Mouse (Mus musculus) adrenal gland (tissue): ENCODE measurements around the gene Atp8a2.

ENCODE experiments used
- intact Hi-C: fragments of 180-260 bp; cut with DNase I; formaldehyde crosslinking; loops from one replicate; pipeline ENCODE4 v1.15.1; 2025

The Atp8a2 gene

DNA sequence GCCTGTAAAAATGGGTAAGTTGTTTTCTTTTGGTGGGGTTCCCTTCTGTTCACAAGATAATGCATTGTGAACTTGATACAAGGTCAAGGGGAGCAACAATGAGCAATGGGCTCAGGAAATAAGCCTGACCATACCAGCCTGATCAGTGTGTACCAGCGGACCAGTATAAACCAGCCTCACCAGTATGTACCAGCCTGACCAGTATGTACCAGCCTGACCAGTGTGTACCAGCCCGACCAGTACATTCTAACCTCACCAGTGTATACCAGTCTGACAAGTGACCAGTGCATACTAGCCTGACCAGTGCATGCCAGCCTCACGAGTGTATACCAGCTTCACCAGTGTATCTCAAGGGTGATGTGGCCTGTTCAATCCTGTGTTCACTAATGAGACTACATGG lies 33.6 kb downstream of the Atp8a2 start:
- intact Hi-C loops = no loop called here

DNA sequence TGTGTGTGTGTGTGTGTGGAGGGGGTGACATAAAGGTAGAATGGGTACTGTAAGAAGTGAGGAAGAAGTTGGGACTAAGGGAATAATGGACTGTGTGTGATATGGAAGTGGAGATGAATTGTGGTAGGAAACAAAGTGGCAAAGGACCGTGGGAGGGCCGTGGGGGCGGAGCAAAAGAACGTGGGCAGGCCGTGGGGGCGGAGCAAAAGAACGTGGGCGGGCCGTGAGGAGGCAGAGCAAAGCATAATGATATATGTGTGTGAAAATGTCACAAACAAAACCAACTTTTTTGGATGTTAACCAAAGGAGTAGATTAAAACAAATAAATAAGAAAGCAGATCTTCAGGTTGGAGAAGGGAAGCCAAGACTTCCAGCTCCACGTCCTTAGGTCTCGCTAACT lies 44.6 kb downstream of the Atp8a2 start:
- intact Hi-C loops = no loop called here

DNA sequence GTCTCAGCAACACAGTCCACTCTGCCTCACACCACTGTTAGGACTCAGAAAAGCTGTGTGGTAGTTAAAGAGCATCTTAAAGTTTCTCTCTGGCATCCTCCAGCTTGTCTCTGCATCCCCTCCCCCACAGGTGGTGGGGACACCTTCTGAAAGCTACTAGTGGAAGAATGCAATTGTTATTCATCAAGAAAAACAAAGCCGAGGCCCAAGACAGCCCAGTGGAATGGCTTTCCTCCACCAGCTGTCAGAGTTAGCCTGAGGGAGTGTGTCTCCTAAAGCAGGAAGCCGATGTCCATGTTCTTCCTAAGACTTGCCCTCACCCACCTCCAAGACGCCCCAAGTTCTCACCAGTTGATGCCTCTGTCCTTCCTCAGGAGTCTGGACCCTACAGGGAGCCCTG lies 48.1 kb downstream of the Atp8a2 start:
- intact Hi-C loops = no loop called here

DNA sequence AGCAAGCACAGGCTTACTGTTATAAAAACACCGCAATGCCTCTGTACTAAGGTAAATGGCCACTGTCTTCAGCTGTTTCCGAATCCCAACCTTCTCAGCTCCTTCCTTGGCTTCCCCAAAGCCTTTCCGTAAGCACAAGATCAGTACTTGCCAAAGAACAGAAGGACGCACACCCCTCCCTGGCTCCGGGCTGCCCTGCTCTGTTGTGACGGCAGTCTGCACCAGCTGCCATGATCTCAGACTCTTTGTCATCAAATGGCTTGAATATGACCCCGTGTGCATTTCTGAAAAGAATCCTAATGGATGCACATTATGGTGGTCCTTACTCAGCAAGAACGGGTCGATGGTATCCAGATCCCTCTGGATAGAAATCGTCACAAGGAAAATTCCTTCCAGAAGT lies 53.7 kb downstream of the Atp8a2 start:
- intact Hi-C loops = no loop called here

DNA sequence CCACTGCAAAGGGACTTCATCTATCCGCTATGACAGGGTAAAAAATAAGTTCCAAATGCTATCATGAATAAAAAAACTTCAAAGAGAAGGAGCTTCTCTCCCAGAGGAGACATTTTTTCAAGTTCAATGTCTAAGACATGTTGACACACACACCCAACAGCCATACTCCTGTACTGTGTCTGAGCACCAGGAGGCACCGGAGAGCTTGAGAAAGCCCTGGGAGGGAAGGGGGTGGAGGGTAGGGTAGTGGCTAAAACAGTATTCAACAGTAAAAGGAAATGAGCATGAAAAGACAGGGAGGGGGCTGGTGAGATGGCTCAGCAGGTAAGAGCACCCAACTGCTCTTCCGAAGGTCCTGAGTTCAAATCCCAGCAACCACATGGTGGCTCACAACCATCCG lies 58.6 kb downstream of the Atp8a2 start:
- intact Hi-C loops = no loop called here

DNA sequence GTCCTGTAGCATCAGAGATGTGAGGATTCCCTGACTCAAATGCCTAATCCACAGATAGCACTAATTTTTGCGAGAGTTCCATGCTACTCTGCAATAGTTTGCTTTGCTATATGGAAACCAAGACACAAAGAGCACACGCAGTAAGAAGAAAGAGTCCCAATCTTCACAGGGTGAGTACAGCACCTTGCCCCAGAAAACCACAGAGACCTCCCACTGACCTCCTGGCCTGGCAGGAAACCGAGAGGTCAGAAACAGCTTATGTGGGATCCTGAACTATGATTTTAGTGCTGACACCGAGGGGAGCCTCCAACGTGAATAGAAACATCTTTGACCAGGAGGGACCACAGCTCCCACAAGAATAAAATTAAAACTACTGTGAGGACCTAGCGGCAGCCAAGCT lies 59.2 kb downstream of the Atp8a2 start:
- intact Hi-C loops = no loop called here

DNA sequence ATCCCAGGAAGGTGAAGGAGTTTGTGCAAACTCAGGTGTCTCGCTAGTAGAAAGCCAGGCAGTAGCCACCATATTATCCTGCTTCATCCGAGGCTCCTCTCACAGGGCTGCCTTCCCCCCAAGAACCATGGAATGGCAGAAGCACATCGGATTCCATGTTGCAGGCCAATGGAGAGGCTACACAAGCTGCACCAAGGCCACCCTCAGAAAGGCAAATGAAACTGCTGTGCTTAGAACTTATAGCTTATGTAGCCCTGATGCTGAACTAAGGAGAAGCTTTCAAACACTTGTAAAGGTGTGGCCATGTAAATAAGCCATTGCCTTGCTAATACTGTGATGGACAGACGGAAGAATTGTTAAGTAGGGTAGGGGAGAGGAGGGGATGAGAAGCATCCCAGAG lies 61.2 kb downstream of the Atp8a2 start:
- intact Hi-C loops = no loop called here

DNA sequence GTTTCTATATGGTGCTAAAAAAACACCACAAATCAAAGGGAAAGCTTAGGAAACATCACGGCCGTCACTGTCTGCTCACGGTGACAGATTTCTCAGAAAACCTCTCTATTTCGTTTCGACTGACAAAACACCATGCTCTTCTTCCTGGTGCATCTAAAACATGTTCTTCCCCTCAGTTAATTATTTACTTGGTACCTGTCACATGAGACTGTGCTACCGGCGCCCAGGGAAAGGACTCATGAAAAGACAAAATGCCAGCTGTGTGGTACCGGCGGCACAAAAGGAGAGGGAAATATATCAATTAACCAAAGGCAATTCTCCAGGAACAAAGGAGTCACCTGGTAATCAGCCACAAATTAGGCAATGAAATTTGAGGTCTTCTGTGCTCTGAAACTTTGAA lies 62.3 kb downstream of the Atp8a2 start:
- intact Hi-C loops = no loop called here

DNA sequence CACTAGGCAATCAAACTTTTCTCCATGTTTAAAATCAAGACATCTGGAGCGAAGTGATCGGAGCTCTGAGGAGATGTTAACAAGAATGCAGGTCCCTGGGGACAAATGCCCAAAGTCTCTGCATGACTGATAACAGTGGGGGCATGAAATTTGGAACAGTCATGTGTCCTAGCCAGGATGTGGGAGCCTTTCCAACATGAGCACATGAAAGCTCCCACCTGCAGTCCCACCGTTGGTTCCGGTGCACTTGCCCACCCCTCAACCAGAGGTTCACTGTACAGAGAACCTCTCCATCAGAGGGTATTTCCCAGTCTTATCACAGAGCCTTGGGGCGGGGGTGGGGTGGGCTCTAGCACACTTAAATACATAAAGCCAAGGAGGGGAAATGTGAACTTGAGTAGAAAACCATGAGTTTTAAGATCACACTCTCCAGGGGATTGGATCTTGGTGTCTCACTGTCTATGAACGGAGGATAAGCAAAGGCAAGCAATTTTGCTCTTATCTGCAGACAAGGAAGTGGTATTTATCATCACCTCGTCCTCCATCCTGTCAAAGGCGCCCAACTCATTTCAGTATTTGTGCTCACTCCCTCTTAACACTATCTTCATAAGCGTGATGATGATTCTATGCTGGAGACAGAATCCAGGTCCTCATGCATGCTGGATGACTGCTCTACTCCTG lies 65.6 kb downstream of the Atp8a2 start:
- intact Hi-C loops = no loop called here

DNA sequence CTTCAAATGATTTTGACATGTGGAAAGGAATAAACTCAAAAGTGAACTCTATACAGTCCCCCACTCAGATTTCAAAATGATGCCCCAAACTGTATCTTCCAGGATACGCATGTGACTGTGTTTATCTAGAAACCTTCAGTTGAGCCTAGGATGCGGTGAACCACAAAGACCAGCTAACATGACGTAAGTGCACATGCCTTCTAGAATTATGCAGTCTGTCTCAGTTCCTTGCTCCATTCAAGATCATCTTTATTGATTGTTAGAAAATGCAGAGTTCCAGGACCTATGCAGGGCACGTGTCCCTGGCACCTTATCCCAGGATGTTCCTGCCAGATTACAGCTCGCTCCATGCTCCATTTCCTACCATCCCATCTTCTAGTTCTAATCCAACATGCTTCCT lies 67.4 kb downstream of the Atp8a2 start:
- intact Hi-C loops = no loop called here

DNA sequence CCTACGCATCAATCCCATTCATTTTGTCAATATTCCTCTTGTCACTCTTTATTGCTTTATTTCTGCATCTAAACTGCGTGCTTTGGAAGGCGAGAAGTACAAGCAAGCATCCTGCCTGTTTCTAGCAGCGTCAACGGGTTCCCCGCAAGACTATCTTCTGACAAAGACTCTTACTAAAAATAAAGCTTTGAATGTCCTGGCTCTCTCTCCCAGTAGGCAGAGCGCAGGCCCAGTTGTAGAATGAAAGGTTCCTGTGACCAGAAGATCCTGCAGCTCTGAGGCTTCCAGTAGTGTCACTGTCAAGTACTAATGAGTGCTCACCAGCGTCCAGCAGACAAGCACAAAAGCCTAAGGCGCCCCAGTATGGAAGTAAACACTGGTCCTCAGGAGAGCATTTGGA lies 71.8 kb downstream of the Atp8a2 start:
- intact Hi-C loops = no loop called here

DNA sequence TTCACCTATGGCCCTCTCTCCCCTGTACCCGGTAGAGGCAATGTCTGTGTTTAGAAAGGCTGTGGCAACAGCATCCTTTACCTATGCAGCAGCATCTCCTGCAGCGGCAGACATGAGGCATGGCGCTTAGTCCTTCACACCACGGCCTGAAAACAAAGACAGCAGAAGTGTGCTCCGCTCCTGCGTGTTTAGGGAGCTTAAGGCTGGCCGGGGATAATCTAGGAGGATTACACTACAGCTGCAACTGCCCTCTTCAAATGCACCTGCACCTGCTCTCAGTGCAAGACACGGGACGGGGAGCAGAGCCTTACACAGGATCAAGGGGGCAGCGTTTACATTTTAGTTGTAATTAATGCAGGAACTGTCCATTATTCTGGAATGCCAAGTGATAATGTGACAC lies 75.4 kb downstream of the Atp8a2 start:
- intact Hi-C loops = no loop called here

DNA sequence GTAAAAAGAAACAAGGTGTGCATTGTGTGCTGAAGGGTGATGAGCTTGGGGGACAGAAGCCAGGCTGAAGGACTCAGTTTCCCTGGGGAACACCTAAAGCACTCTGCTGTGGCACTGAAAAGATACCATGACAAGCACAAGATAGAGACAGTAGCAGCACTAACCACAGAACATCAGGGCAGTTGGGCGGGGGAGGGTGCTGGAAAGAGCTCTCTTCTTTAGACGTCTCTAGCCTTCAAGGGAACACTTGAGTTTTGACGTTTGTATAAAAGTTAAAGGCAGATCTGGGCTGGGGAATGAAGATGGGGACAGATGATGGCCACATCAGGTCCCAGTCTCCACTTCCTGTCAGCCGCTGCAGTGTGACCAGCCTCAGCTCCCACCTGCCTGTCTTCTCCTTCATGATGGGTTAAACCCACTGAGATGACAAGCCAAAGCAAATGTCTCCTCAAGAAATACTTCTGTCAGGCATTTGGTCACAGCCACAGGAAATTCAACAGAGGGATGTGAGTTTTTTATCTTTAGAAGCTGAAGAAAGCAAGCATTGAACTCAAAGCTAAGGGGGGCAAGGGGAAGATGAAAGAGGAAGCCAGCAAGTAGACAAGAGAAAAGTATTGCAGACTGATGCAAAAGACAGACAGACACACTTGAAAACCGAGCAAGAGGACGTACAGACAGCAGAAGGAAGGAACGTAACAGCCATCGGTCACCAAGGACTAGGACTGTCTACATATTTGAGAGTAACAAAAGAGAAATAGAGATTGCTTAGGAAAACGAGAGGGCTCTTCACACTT lies 79.0 kb downstream of the Atp8a2 start:
- intact Hi-C loops = no loop called here

DNA sequence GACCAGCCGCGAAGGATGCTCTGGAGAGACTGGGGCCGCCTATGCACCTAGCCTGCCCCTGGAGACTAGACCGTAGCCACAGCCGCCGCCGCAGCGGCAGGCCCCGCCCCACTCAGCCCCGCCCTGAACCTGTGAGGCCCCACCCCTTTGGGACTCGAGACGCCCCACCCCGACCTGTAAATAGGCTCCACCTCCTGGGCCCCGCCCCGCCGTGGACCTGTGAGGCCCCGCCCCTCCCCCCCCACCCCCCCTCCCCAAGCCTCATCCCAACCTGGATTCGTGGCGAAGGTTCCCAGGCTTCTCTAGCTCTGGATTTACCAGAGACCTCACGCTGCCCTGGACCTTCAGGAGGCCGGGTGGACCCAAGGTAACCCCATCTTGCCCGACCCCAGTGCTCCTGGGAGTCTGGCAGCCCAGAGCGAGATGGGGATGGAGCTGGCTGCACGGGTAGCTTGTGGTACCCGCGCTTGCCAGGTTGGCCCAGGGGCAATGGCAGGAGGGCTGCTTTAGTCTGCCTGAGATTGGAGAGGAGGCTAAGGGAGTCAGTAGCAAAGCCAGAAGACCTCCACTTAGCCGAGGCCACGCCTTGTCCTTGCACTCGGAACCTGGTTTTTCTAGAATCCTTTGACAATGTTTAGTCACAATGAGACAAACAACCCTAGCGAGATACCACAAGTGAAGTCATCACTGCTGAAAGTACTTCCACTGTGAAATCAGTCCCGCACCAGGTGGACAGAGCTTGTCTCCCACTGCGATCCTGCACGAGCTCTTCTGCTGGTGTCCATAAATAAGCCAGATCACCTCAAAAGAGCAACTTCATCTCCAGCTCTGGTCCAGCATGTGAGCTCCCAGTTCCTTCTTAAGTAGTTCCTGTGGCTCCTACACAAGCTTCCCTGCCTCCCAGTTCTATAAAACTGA lies 109.9 kb downstream of the Atp8a2 start:
- intact Hi-C loops = no loop called here

DNA sequence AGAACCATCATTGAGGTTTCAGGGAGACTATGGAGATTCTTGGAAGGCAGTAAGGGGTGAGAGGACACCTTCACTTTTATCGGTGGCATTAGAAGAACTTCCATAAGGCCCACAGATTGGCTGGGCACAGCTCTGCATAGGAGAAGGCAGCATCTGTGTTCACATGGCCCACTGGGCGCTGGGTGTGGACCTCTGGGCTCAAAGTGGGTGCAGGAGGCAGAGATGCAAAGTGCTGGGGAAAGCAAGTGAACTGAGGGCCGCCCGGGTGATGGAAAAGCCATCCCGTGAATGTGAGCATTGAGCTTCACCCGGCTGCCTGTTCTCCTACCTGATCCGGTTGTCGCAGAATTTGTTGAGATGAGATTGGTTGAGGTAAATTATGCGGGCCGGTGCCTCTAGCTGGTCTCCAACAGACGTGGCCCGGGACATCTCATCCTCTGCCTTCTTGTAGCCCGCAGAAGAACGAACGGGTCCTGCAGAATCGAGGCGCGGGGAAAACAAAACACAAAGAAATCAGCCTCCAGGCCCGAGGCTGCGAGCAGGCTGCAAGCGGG lies 110.6 kb downstream of the Atp8a2 start:
- intact Hi-C loops = no loop called here

DNA sequence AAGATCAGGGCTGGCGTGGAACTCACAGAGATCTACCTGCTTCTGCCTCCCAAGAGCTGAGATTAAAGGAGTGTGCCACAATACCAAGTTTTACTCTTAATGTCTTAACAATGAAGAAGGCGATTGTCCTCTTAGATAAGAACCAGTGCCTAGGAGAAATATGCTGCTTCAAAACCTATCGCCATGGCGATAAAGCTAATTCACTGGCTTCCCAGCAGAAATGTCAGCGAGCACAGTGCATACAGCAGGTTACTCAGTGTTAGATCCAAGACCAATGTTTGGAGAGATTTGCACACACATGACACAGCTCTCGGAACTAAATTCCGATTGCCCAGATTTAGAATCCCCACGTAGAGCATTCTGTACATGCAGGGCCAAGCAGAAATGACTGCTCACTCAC lies 114.2 kb downstream of the Atp8a2 start:
- intact Hi-C loops = no loop called here

DNA sequence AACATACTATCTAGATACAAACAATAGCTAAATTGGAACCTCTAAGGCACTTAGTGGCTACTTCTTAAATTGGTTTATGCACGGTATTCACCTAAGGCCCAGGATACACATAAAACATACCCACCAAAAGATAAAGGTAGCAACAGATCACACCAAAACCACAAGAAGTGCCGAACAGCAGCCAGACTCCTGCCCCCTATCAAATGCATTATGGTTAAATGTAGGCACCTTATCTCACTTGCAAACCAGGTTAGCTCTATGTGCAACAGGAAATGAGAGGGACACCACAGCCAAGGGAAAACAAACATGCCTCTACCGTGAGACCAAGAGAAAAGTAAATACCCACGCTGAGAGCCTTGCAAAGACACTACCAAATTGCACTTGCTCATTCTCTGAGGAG lies 124.5 kb downstream of the Atp8a2 start:
- intact Hi-C loops = no loop called here

DNA sequence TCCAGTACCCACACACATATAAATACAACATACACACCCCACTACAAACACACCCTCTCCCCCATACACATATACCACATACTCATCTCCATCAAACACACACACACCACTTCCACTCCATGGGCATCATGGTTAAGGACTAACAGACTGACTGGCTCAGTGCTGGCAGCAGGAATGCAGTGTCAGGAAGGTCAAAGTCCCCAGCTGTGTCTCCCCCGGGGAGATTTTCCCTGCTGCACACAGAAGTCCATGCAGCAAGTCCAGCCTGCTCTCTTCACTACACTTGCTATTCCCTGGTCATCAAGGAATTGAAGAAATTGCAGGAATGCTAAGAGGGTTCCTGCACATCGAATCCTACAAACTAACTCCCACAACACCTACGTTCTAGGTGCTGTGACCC lies 131.8 kb downstream of the Atp8a2 start:
- intact Hi-C loops = no loop called here

DNA sequence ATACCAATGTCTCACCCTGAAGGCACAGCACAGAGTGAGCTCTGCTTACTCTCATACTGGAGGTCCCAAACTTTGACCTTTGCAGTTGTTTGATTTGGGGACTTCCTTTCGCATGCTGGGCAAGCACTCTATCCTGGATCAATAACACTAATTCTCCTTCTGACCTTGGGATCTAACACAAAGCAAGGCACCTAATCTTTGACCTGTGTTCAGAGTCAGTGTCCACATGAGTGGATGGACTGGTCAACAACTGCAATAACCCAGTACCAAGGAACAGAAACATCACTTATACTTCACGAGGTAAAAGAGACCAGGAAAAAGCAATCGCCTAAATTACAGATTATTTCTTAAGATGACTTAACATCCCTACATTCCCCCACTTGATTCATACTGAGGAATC lies 136.0 kb downstream of the Atp8a2 start:
- intact Hi-C loops = no loop called here

DNA sequence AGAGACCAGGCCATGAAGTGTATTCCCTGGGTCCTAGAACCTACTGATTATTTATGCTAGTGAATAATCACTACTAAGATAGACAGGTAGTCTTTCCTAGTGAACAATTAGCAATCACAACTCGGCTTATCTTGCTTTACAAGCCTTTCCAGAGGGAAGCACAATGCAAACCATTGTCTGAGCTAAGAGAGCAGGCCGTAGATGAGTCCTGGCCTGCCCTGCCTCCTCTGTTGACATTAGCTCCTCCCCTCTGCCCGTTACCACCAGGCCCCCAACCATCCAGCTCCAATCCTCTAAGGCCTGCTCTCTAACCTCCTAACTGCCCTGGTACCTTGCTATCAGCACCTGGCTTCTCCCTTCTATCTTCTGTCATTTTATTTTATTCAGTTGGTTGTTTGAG lies 138.1 kb downstream of the Atp8a2 start:
- intact Hi-C loops = no loop called here

DNA sequence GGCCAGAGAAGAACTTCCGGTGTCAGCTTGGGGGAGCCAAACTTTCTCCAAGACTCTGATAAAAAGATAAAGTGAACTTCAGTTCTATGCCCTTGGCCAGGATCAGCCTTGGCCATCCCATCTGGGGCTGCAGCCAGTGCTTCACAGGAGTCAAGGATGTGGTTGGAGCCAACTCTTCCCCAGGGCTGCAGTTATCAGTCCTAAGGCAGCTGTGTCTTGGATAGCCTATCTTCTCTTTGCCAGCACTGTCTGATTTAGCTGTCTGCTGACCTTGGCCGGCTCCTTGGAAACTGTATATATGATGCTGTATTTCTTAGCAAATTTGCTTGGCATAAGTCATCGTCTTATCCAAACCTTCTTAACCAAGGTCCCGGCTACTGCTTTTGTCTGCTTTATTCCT lies 141.7 kb downstream of the Atp8a2 start:
- intact Hi-C loops = no loop called here

DNA sequence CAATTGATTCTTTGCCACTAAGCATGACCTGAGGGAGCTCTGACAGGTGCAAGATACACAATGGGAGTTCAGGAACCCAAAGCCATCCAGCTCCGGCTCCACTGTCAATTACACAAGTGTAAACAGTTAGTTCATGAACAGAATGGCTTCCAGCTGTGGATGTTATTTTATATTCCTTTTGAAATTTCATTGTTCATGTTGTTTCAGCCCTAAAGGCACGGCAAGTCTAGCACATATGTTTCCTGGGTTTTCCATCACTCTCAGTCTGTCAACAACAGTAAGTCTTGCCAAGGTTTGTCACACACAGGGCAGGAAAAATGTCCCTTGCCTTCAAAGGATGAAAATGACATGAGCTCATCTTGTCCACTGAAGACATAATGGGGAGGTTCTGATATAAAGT lies 166.3 kb downstream of the Atp8a2 start:
- intact Hi-C loops = no loop called here
